8 mouse cellular contexts compared by ENCODE assay signal in genomic region chr6:57743333-57743732, GRCm38 (mm10). TPM values are rescaled to one million over a fixed set of nuclear protein-coding genes. Genes with fewer than 3 reads are reported as not detected.
DNase-seq lines count a peak whose midpoint lies in the region; ATAC-seq and TF ChIP-seq lines count a peak whose summit lies in the region.

No protein-coding gene starts in this region.

- no peaks in the 10 kb centered on the region for H3K27me3 ChIP-seq in forebrain, postnatal 0 days (ENCODE audit: insufficient read depth, low read length)
- H3K27me3 ChIP-seq in forebrain, embryonic 15.5 days = no peaks in the 10 kb centered on the region
- no peaks in the 10 kb centered on the region for H3K27me3 ChIP-seq in liver, embryonic 14.5 days (ENCODE audit: control insufficient read depth, insufficient read depth, low read length)

- H3K9me3 ChIP-seq in forebrain, postnatal 0 days (ENCODE audit: low read length) = no peaks in the 10 kb centered on the region
- no peaks in the 10 kb centered on the region for H3K9me3 ChIP-seq in forebrain, embryonic 15.5 days
- no peaks in the 10 kb centered on the region for H3K9me3 ChIP-seq in liver, embryonic 14.5 days (ENCODE audit: control insufficient read depth, low read length)

- no peak for ATAC-seq in forebrain, postnatal 0 days
- no peak for ATAC-seq in forebrain, embryonic 15.5 days (replicated peaks)
- peak; percentile 44 for ATAC-seq in liver, embryonic 14.5 days (ENCODE audit: insufficient read depth)

- no peak overlapping the region for H3K27ac ChIP-seq in forebrain, postnatal 0 days (ENCODE audit: low read depth, low read length)
- H3K27ac ChIP-seq in forebrain, embryonic 15.5 days (replicated peaks) = no peak overlapping the region
- peak overlapping the region; percentile 99 for H3K27ac ChIP-seq in liver, embryonic 14.5 days

- H3K4me2 ChIP-seq in forebrain, postnatal 0 days (ENCODE audit: low read depth) = no peak overlapping the region
- no peak overlapping the region for H3K4me2 ChIP-seq in forebrain, embryonic 15.5 days (replicated peaks)
- no peak overlapping the region for H3K4me2 ChIP-seq in liver, embryonic 14.5 days (ENCODE audit: low read depth)

- TF ChIP-seq EP300 in liver, embryonic 14.5 days (IDR thresholded peaks at IDR 0.05; ENCODE audit: low read depth) = peak; percentile 29; the same call in 1 of the 2 replicates

- DNase-seq in forebrain, postnatal 0 days = no peak
- DNase-seq in 416B (ENCODE audit: low read depth) = peak; percentile 67
- peak; percentile 14 for DNase-seq in adrenal gland, postnatal 25 days
- DNase-seq in liver, embryonic 14.5 days (ENCODE audit: low read depth in 3 of 3, low spot score in 3 of 3) = peak in 2 of 3 experiments; percentile 52 to 59
- no peak for DNase-seq in layer of hippocampus, postnatal 25 days (ENCODE audit: extremely low spot score in 1 of 2, low spot score in 1 of 2)
- DNase-seq in urinary bladder, postnatal 36 days (ENCODE audit: low spot score in 2 of 2) = no peak
- no peak for DNase-seq in left cerebral cortex, adult 11 months (ENCODE audit: low spot score)

- WGBS in forebrain, postnatal 0 days = 80% methylated on average over 2 of the region's 2 CpGs
- WGBS in forebrain, embryonic 15.5 days = 80% methylated on average over 2 of the region's 2 CpGs
- WGBS in liver, embryonic 14.5 days (ENCODE audit: insufficient replicate concordance) = 36% methylated on average over 2 of the region's 2 CpGs

- H3K36me3 ChIP-seq in forebrain, postnatal 0 days (ENCODE audit: insufficient read depth) = peaks cover 4% of the 10 kb centered on the region; the same call in 1 of the 2 replicates
- H3K36me3 ChIP-seq in forebrain, embryonic 15.5 days = peaks cover 4% of the 10 kb centered on the region; the same call in 1 of the 2 replicates
- H3K36me3 ChIP-seq in liver, embryonic 14.5 days (replicated peaks; ENCODE audit: control insufficient read depth, insufficient read depth, low read depth) = no peaks in the 10 kb centered on the region; the same call in 1 of the 2 replicates

- H3K4me1 ChIP-seq in forebrain, postnatal 0 days (ENCODE audit: insufficient read depth) = no peaks in the 10 kb centered on the region
- H3K4me1 ChIP-seq in forebrain, embryonic 15.5 days = no peaks in the 10 kb centered on the region
- peaks cover 44 to 51% of the 10 kb centered on the region in 2 experiments for H3K4me1 ChIP-seq in liver, embryonic 14.5 days (replicated peaks; ENCODE audit: control insufficient read depth in 2 of 2, insufficient read depth in 2 of 2, low read length in 1 of 2)

- peak; percentile 30; the same call in 1 of the 2 replicates for TF ChIP-seq CTCF in forebrain, postnatal 0 days (IDR thresholded peaks at IDR 0.05; ENCODE audit: low read depth)
- TF ChIP-seq CTCF in liver, embryonic 14.5 days (IDR thresholded peaks at IDR 0.05; ENCODE audit: low read depth) = peak; percentile 92

- H3K9ac ChIP-seq in forebrain, postnatal 0 days = no peak overlapping the region
- H3K9ac ChIP-seq in forebrain, embryonic 15.5 days (replicated peaks) = no peak overlapping the region
- H3K9ac ChIP-seq in liver, embryonic 14.5 days (replicated peaks) = no peak overlapping the region; the same call in 1 of the 2 replicates

- H3K4me3 ChIP-seq in forebrain, postnatal 0 days (ENCODE audit: low read depth, low read length) = no peak overlapping the region
- H3K4me3 ChIP-seq in forebrain, embryonic 15.5 days = no peak overlapping the region
- H3K4me3 ChIP-seq in liver, embryonic 14.5 days (ENCODE audit: insufficient read depth in 1 of 2, low read depth in 2 of 2, low read length in 2 of 2) = no peak overlapping the region

RNA-seq across cellular contexts. Expression of gene Lancl2, which starts 41.0 kb away (rescaled TPM):
- total RNA-seq in forebrain, postnatal 0 days (2014; rRNA removed) = 146 and 150 TPM in 2 replicates
- polyA plus RNA-seq in forebrain, postnatal 0 days (2015; fragmentation: Nextera tagmentation; extraction: Ambion mirVana) = 76.0 and 102 TPM in 2 replicates
- polyA plus RNA-seq in forebrain, embryonic 15.5 days (2015; fragmentation: Nextera tagmentation; extraction: Ambion mirVana) = 80.7 and 86.1 TPM in 2 replicates
- total RNA-seq in adrenal gland, postnatal 25 days (2021) = 13.7 and 19.8 TPM in 2 replicates
- 4.9 and 7.1 TPM in 2 replicates for polyA plus RNA-seq in liver, embryonic 14.5 days (2012; rRNA removed)
- polyA plus RNA-seq in liver, embryonic 14.5 days (2014; fragmentation: Nextera tagmentation; extraction: Ambion mirVana) = 13.5 and 14.6 TPM in 2 replicates
- total RNA-seq in layer of hippocampus, postnatal 25 days (2021) = 10 to 100 TPM; 88.1 to 93.9 TPM

RNA-seq across cellular contexts. Expression of gene Pyurf, which starts 51.5 kb away (rescaled TPM):
- total RNA-seq in forebrain, postnatal 0 days (2014; rRNA removed) = 9.7 and 11.8 TPM in 2 replicates
- polyA plus RNA-seq in forebrain, postnatal 0 days (2015; fragmentation: Nextera tagmentation; extraction: Ambion mirVana) = 9.0 and 9.6 TPM in 2 replicates
- 9.2 and 10.8 TPM in 2 replicates for polyA plus RNA-seq in forebrain, embryonic 15.5 days (2015; fragmentation: Nextera tagmentation; extraction: Ambion mirVana)
- total RNA-seq in adrenal gland, postnatal 25 days (2021) = 15.5 and 16.2 TPM in 2 replicates
- polyA plus RNA-seq in liver, embryonic 14.5 days (2012; rRNA removed) = 3.5 and 4.7 TPM in 2 replicates
- polyA plus RNA-seq in liver, embryonic 14.5 days (2014; fragmentation: Nextera tagmentation; extraction: Ambion mirVana) = 6.9 and 7.6 TPM in 2 replicates
- 1 to 10 TPM; 8.4 TPM for total RNA-seq in layer of hippocampus, postnatal 25 days (2021)

Comparison
In these comparisons a context has a peak if more than half of its experiments do, and no peak if none do; other contexts are left out.
1. DNase-seq: peak in 416B (single experiment), adrenal gland, postnatal 25 days (single experiment) and liver, embryonic 14.5 days (2 of 3); none in forebrain, postnatal 0 days (single experiment), layer of hippocampus, postnatal 25 days (0 of 2), urinary bladder, postnatal 36 days (0 of 2) and left cerebral cortex, adult 11 months (single experiment).